Mouse (Mus musculus) c-Kit-negative CD71-positive TER-119-positive erythroid progenitor cells, embryonic 14.5 days (primary cell): ENCODE measurements around the gene Ptprm.

Experiments
- DNase-seq: peaks from one replicate; pipeline ENCODE4 v3.0.0-alpha.2; 2013; ENCODE audit warnings: low read depth, low spot score

Gene Ptprm

GRCm38 (mm10) chr17:66720992-66721351 lies 633.3 kb downstream of the Ptprm start:
- DNase-seq, result no peak

- no peak for DNase-seq
Measured at GRCm38 (mm10) chr17:66720200-66720991, 633.9 kb downstream of the Ptprm start.

- no peak for DNase-seq
Measured at GRCm38 (mm10) chr17:66712456-66713205, 641.6 kb downstream of the Ptprm start.

- no peak for DNase-seq
Measured at GRCm38 (mm10) chr17:66711221-66712016, 642.8 kb downstream of the Ptprm start.

- DNase-seq, result no peak
Measured at GRCm38 (mm10) chr17:66710568-66710967, 643.7 kb downstream of the Ptprm start.

GRCm38 (mm10) chr17:66708748-66709147 lies 645.5 kb downstream of the Ptprm start:
- no peak for DNase-seq

- no peak for DNase-seq
Measured at GRCm38 (mm10) chr17:66707684-66708083, 646.6 kb downstream of the Ptprm start.

GRCm38 (mm10) chr17:66701358-66702184 lies 652.7 kb downstream of the Ptprm start:
- DNase-seq, result no peak

GRCm38 (mm10) chr17:66699896-66700295 lies 654.4 kb downstream of the Ptprm start:
- DNase-seq, result no peak

GRCm38 (mm10) chr17:66697650-66698049 lies 656.6 kb downstream of the Ptprm start:
- DNase-seq, result no peak

- DNase-seq, result no peak
Measured at GRCm38 (mm10) chr17:66696531-66697172, 657.6 kb downstream of the Ptprm start.

GRCm38 (mm10) chr17:66694326-66694725 lies 659.9 kb downstream of the Ptprm start:
- no peak for DNase-seq

GRCm38 (mm10) chr17:66693676-66694304 lies 660.5 kb downstream of the Ptprm start:
- DNase-seq, result no peak

- DNase-seq, result no peak
Measured at GRCm38 (mm10) chr17:66692941-66693675, 661.1 kb downstream of the Ptprm start.

GRCm38 (mm10) chr17:66688179-66688578 lies 666.1 kb downstream of the Ptprm start:
- no peak for DNase-seq

GRCm38 (mm10) chr17:66687543-66687942 lies 666.7 kb downstream of the Ptprm start:
- no peak for DNase-seq

- DNase-seq, result no peak
Measured at GRCm38 (mm10) chr17:66686701-66687489, 667.4 kb downstream of the Ptprm start.

GRCm38 (mm10) chr17:66683411-66683810 lies 670.8 kb downstream of the Ptprm start:
- DNase-seq, result no peak

- no peak for DNase-seq
Measured at GRCm38 (mm10) chr17:66680662-66681061, 673.6 kb downstream of the Ptprm start.
